Mouse (Mus musculus): ENCODE data around the gene Pcolce2. TPM values are rescaled to one million over a fixed set of nuclear protein-coding genes. Genes with fewer than 3 reads are reported as not detected.

The Pcolce2 gene
- polyA plus RNA-seq, 1 experiment from 2014 or later = 0.98 TPM

- H3K4me2 ChIP-seq (replicated peaks; ENCODE audit: low read depth, low read length) = no peak overlapping the region
- no peak for ATAC-seq (ENCODE audit: insufficient number of reproducible peaks, insufficient read depth, low FRiP score, low read depth)
- no peak overlapping the region for H3K4me3 ChIP-seq (ENCODE audit: low read depth, low read length)
- H3K9me3 ChIP-seq (ENCODE audit: control insufficient read depth, low read depth, low read length) = peaks cover 3% of the 10 kb centered on the region; the same call in 1 of the 2 replicates
- no peak overlapping the region for H3K27ac ChIP-seq (ENCODE audit: low read length)
- no peak overlapping the region for H3K9ac ChIP-seq (replicated peaks; ENCODE audit: low read depth, low read length)
- 52% methylated on average over 9 of the region's 9 CpGs for WGBS
- H3K27me3 ChIP-seq (ENCODE audit: control insufficient read depth, insufficient read depth, low read length) = no peaks in the 10 kb centered on the region
- H3K4me1 ChIP-seq (ENCODE audit: control insufficient read depth, insufficient read depth, low read length) = no peaks in the 10 kb centered on the region
- no peaks in the 10 kb centered on the region for H3K36me3 ChIP-seq (ENCODE audit: control insufficient read depth, insufficient read depth, low read length)
Measured at GRCm38 (mm10) chr9:95667836-95668235, 30.4 kb downstream of the Pcolce2 start.

GRCm38 (mm10) chr9:95668306-95668705 lies 30.9 kb downstream of the Pcolce2 start:
- Histone ChIP-seq H3K36me3 (ENCODE audit: control insufficient read depth, insufficient read depth, low read length) (no peaks in the 10 kb centered on the region), H3K4me2 (replicated peaks; ENCODE audit: low read depth, low read length) (no peak overlapping the region), H3K9ac (replicated peaks; ENCODE audit: low read depth, low read length) (no peak overlapping the region), H3K27ac (ENCODE audit: low read length) (no peak overlapping the region), H3K4me1 (ENCODE audit: control insufficient read depth, insufficient read depth, low read length) (no peaks in the 10 kb centered on the region), H3K9me3 (ENCODE audit: control insufficient read depth, low read depth, low read length) (peaks cover 3% of the 10 kb centered on the region; the same call in 1 of the 2 replicates), H3K4me3 (ENCODE audit: low read depth, low read length) (no peak overlapping the region), H3K27me3 (ENCODE audit: control insufficient read depth, insufficient read depth, low read length) (no peaks in the 10 kb centered on the region)
- WGBS = 62% methylated on average over 5 of the region's 5 CpGs
- no peak for ATAC-seq (ENCODE audit: insufficient number of reproducible peaks, insufficient read depth, low FRiP score, low read depth)

- Histone ChIP-seq H3K9ac (replicated peaks; ENCODE audit: low read depth, low read length) (no peak overlapping the region), H3K4me2 (replicated peaks; ENCODE audit: low read depth, low read length) (no peak overlapping the region), H3K4me1 (ENCODE audit: control insufficient read depth, insufficient read depth, low read length) (no peaks in the 10 kb centered on the region), H3K9me3 (ENCODE audit: control insufficient read depth, low read depth, low read length) (peaks cover 3% of the 10 kb centered on the region; the same call in 1 of the 2 replicates), H3K36me3 (ENCODE audit: control insufficient read depth, insufficient read depth, low read length) (no peaks in the 10 kb centered on the region), H3K27me3 (ENCODE audit: control insufficient read depth, insufficient read depth, low read length) (no peaks in the 10 kb centered on the region), H3K4me3 (ENCODE audit: low read depth, low read length) (no peak overlapping the region), H3K27ac (ENCODE audit: low read length) (no peak overlapping the region)
- 84% methylated on average over 3 of the region's 3 CpGs for WGBS
- no peak for ATAC-seq (ENCODE audit: insufficient number of reproducible peaks, insufficient read depth, low FRiP score, low read depth)
Measured at GRCm38 (mm10) chr9:95672331-95672730, 34.9 kb downstream of the Pcolce2 start.

- Histone ChIP-seq H3K27ac (ENCODE audit: low read length) (no peak overlapping the region), H3K27me3 (ENCODE audit: control insufficient read depth, insufficient read depth, low read length) (no peaks in the 10 kb centered on the region), H3K9me3 (ENCODE audit: control insufficient read depth, low read depth, low read length) (peaks cover 3% of the 10 kb centered on the region; the same call in 1 of the 2 replicates), H3K9ac (replicated peaks; ENCODE audit: low read depth, low read length) (no peak overlapping the region), H3K4me1 (ENCODE audit: control insufficient read depth, insufficient read depth, low read length) (no peaks in the 10 kb centered on the region), H3K4me2 (replicated peaks; ENCODE audit: low read depth, low read length) (no peak overlapping the region), H3K4me3 (ENCODE audit: low read depth, low read length) (no peak overlapping the region), H3K36me3 (ENCODE audit: control insufficient read depth, insufficient read depth, low read length) (no peaks in the 10 kb centered on the region)
- ATAC-seq (ENCODE audit: insufficient number of reproducible peaks, insufficient read depth, low FRiP score, low read depth) = no peak
- WGBS = 84% methylated on average over 6 of the region's 6 CpGs
Measured at GRCm38 (mm10) chr9:95672760-95673159, 35.4 kb downstream of the Pcolce2 start.

GRCm38 (mm10) chr9:95675064-95675699 lies 37.8 kb downstream of the Pcolce2 start:
- no peak overlapping the region for H3K4me3 ChIP-seq (ENCODE audit: low read depth, low read length)
- no peak for ATAC-seq (ENCODE audit: insufficient number of reproducible peaks, insufficient read depth, low FRiP score, low read depth)
- H3K27me3 ChIP-seq (ENCODE audit: control insufficient read depth, insufficient read depth, low read length) = no peaks in the 10 kb centered on the region
- no peaks in the 10 kb centered on the region for H3K4me1 ChIP-seq (ENCODE audit: control insufficient read depth, insufficient read depth, low read length)
- H3K36me3 ChIP-seq (ENCODE audit: control insufficient read depth, insufficient read depth, low read length) = no peaks in the 10 kb centered on the region
- WGBS = 63% methylated on average over 9 of the region's 9 CpGs
- peaks cover 3% of the 10 kb centered on the region; the same call in 1 of the 2 replicates for H3K9me3 ChIP-seq (ENCODE audit: control insufficient read depth, low read depth, low read length)
- H3K4me2 ChIP-seq (replicated peaks; ENCODE audit: low read depth, low read length) = no peak overlapping the region
- H3K27ac ChIP-seq (ENCODE audit: low read length) = peak overlapping the region; percentile 52; the same call in 1 of the 2 replicates
- H3K9ac ChIP-seq (replicated peaks; ENCODE audit: low read depth, low read length) = no peak overlapping the region

- Histone ChIP-seq H3K27me3 (ENCODE audit: control insufficient read depth, insufficient read depth, low read length) (no peaks in the 10 kb centered on the region), H3K4me1 (ENCODE audit: control insufficient read depth, insufficient read depth, low read length) (no peaks in the 10 kb centered on the region), H3K9ac (replicated peaks; ENCODE audit: low read depth, low read length) (no peak overlapping the region), H3K27ac (ENCODE audit: low read length) (no peak overlapping the region), H3K4me2 (replicated peaks; ENCODE audit: low read depth, low read length) (no peak overlapping the region), H3K9me3 (ENCODE audit: control insufficient read depth, low read depth, low read length) (peaks cover 3% of the 10 kb centered on the region; the same call in 1 of the 2 replicates), H3K36me3 (ENCODE audit: control insufficient read depth, insufficient read depth, low read length) (no peaks in the 10 kb centered on the region), H3K4me3 (ENCODE audit: low read depth, low read length) (no peak overlapping the region)
- WGBS = 93% methylated on average over 4 of the region's 4 CpGs
- no peak for ATAC-seq (ENCODE audit: insufficient number of reproducible peaks, insufficient read depth, low FRiP score, low read depth)
Measured at GRCm38 (mm10) chr9:95676021-95676420, 38.6 kb downstream of the Pcolce2 start.

- no peak for ATAC-seq (ENCODE audit: insufficient number of reproducible peaks, insufficient read depth, low FRiP score, low read depth)
- Histone ChIP-seq H3K4me2 (replicated peaks; ENCODE audit: low read depth, low read length) (no peak overlapping the region), H3K36me3 (ENCODE audit: control insufficient read depth, insufficient read depth, low read length) (no peaks in the 10 kb centered on the region), H3K27ac (ENCODE audit: low read length) (no peak overlapping the region), H3K4me3 (ENCODE audit: low read depth, low read length) (no peak overlapping the region), H3K27me3 (ENCODE audit: control insufficient read depth, insufficient read depth, low read length) (no peaks in the 10 kb centered on the region), H3K9me3 (ENCODE audit: control insufficient read depth, low read depth, low read length) (no peaks in the 10 kb centered on the region), H3K4me1 (ENCODE audit: control insufficient read depth, insufficient read depth, low read length) (no peaks in the 10 kb centered on the region), H3K9ac (replicated peaks; ENCODE audit: low read depth, low read length) (no peak overlapping the region)
- 61% methylated on average over 7 of the region's 7 CpGs for WGBS
Measured at GRCm38 (mm10) chr9:95679966-95680365, 42.6 kb downstream of the Pcolce2 start.

GRCm38 (mm10) chr9:95680691-95681090 lies 43.3 kb downstream of the Pcolce2 start:
- Histone ChIP-seq H3K27ac (ENCODE audit: low read length) (no peak overlapping the region), H3K9me3 (ENCODE audit: control insufficient read depth, low read depth, low read length) (no peaks in the 10 kb centered on the region), H3K27me3 (ENCODE audit: control insufficient read depth, insufficient read depth, low read length) (no peaks in the 10 kb centered on the region), H3K36me3 (ENCODE audit: control insufficient read depth, insufficient read depth, low read length) (no peaks in the 10 kb centered on the region), H3K9ac (replicated peaks; ENCODE audit: low read depth, low read length) (no peak overlapping the region), H3K4me3 (ENCODE audit: low read depth, low read length) (no peak overlapping the region), H3K4me2 (replicated peaks; ENCODE audit: low read depth, low read length) (no peak overlapping the region), H3K4me1 (ENCODE audit: control insufficient read depth, insufficient read depth, low read length) (no peaks in the 10 kb centered on the region)
- ATAC-seq (ENCODE audit: insufficient number of reproducible peaks, insufficient read depth, low FRiP score, low read depth) = no peak
- WGBS = 89% methylated on average over 11 of the region's 11 CpGs

Data from stomach, embryonic 14.5 days (tissue).